Mouse (Mus musculus) neural tube, embryonic 12.5 days (tissue): ENCODE data around the gene Bclaf3. TPM values are rescaled to one million over a fixed set of nuclear protein-coding genes. Genes with fewer than 3 reads are reported as not detected.
"Not testable (repeated sequence)": the region's sequence is repeated elsewhere in the genome, so short reads cannot be mapped to it uniquely, and the experiment has no call there.

Experiments
- ATAC-seq: fragments of 200-750 bp; cut with Nextera tagmentation; 2 replicates; pipeline ENCODE4 v1.8.0; 2017; ENCODE audit warnings: low read depth, mild to moderate bottlenecking, moderate TSS enrichment, moderate library complexity; ENCODE audit not compliant: low FRiP score
- H3K27ac ChIP-seq: fragments of 300-500 bp; sonication (generic); 2 replicates; pipeline ENCODE4 v1.5.1; 2016
- H3K27me3 ChIP-seq: fragments of 300-500 bp; sonication (generic); replicated peaks from 2 replicates; pipeline ENCODE4 v1.6.1; 2016; ENCODE audit warnings: mild to moderate bottlenecking
- H3K36me3 ChIP-seq: fragments of 300-500 bp; sonication (generic); 2 replicates; pipeline ENCODE4 v1.6.1; 2016; ENCODE audit warnings: mild to moderate bottlenecking
- H3K4me1 ChIP-seq: fragments of 300-500 bp; sonication (generic); 2 replicates; pipeline ENCODE4 v1.6.1; 2016
- H3K4me2 ChIP-seq: fragments of 300-500 bp; sonication (generic); replicated peaks from 2 replicates; pipeline ENCODE4 v1.6.1; 2016; ENCODE audit warnings: mild to moderate bottlenecking
- H3K4me3 ChIP-seq: fragments of 300-500 bp; sonication (generic); 2 replicates; pipeline ENCODE4 v1.5.1; 2016
- H3K9ac ChIP-seq: fragments of 300-500 bp; sonication (generic); 2 replicates; pipeline ENCODE4 v1.6.1; 2016; ENCODE audit warnings: mild to moderate bottlenecking
- H3K9me3 ChIP-seq: fragments of 300-500 bp; sonication (generic); 2 replicates; pipeline ENCODE4 v1.6.1; 2016; ENCODE audit warnings: mild to moderate bottlenecking
- WGBS: fragments of 180-500 bp; shearing (Covaris S2); methylation state at CpG from one replicate; pipeline ENCODE4 v1.1.7; 2016; 5-methylcytosine and 5-hydroxymethylcytosine counted together
- polyA plus RNA-seq: library from polyadenylated mRNA; unstranded; fragments of >200 nt; fragmentation: Nextera tagmentation; extraction: Ambion mirVana; gene quantifications from 2 replicates; pipeline ENCODE4 v1.2.1, GENCODE M21; 2016

The Bclaf3 gene
- 28.5 and 28.7 TPM in 2 replicates for polyA plus RNA-seq

DNA sequence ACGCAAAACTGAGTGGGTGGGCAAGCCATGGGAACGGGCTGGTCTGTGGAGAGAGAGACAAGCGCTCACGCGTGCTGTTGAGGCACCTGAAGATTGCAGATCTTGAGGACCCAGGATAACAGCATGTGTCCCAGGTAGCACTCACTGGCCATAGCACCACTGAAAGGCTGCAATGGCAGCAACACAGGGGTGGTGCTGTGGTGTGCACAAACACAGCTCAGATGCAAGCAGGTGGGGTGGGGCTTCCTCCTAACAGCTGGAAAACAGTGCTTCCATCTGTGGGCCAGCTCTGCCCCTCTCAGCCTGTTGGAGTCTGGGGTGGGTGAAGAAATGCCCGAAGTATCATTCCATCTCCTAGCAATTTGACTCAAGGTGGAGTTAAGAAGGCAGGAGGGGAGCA lies at the start of gene Bclaf3:
Bclaf3 (plus strand) TSS at position 301 of the 400 bp plus-strand sequence.
- Histone ChIP-seq H3K27me3 (no peaks in the 10 kb centered on the region), H3K4me3 (no peak within 1 kb of the TSS), H3K9me3 (no peaks in the 10 kb centered on the region), H3K4me2 (no peak within 1 kb of the TSS), H3K9ac (no peak within 1 kb of the TSS), H3K4me1 (no peaks in the 10 kb centered on the region), H3K27ac (no peak within 1 kb of the TSS), H3K36me3 (no peaks in the 10 kb centered on the region)
- WGBS, result 87% methylated on average over 6 of the region's 6 CpGs
- no peak for ATAC-seq

DNA sequence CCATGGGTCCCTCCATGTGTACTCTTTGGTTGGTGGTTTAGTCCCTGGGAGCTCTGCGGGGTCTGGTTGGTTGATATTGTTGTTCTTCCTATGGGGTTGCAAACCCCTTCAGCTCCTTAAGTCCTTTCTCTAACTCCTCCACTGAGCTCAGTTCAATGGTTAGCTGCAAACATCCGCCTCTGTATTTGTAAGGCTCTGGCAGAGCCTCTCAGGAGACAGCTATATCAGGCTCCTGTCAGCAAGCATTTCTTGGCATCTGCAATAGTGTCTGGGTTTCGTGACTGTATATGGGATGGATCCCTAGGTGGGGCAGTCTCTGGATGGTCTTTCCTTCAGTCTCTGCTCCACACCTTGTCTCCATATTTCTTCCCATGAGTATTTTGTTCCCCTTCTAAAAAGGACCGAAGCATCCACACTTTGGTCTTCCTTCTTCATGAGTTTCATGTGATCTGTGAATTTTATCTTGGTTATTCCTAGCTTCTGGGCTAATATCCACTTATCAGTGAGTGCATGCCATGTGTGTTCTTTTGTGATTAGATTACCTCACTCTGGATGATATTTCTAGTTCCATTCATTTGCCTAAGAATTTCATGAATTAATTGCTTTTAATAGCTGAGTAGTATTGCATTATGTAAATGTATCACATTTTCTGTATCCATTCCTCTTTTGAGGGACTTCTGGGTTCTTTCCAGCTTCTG lies 48.1 kb upstream of the Bclaf3 start:
- ATAC-seq, H3K27ac ChIP-seq, H3K9ac ChIP-seq, H3K4me2 ChIP-seq, H3K36me3 ChIP-seq, H3K4me1 ChIP-seq, H3K27me3 ChIP-seq, H3K9me3 ChIP-seq, H3K4me3 ChIP-seq: not testable (repeated sequence)
- WGBS, result 86% methylated on average over 4 of the region's 4 CpGs

DNA sequence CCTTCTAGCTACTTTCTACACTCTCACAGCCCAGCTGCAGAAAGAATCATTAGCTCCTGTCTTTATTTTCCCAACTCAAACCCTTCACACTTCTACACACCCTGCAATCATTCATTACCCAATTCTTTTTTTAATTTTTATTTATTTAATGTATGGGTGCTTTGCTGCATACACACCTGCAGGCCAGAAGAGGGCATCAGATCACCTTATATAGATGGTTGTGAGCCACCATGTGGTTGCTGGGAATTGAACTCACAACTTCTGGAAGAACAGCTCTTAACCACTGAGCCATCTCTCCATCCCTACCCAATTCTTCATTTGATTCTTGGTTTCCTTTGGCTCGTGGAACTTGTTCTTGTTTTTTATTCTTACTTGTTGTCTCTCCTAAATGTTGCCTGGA lies 42.2 kb upstream of the Bclaf3 start:
- no peak overlapping the region for H3K27ac ChIP-seq
- ATAC-seq, result no peak
- H3K36me3 ChIP-seq, result no peaks in the 10 kb centered on the region
- whole genome bisulfite sequencing, result 86% methylated on average over 1 of the region's 1 CpGs
- H3K4me3 ChIP-seq, result no peak overlapping the region
- H3K27me3 ChIP-seq, result no peaks in the 10 kb centered on the region
- no peak overlapping the region for H3K4me2 ChIP-seq
- H3K4me1 ChIP-seq, result no peaks in the 10 kb centered on the region
- no peaks in the 10 kb centered on the region for H3K9me3 ChIP-seq
- H3K9ac ChIP-seq, result no peak overlapping the region

DNA sequence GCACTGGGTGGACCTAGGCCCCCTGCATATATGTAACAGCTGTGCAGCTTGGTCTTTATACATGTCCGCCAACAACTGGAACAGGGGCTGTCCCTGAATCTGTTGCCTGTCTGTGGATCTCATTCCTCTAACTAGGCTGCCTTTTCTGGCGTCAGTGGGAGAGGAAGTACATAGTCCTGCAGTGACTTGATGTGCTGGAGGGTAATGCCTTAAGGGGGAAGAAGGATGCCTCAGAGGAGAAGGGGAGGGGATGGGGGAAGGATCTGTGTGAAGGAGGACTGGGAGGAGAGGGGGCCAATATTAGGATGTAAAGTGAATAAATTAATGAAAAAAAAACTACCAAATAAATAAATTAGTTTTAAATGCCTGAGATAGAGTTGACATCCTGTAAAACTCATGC lies 23.3 kb upstream of the Bclaf3 start:
- ATAC-seq, result no peak
- Histone ChIP-seq H3K36me3 (no peaks in the 10 kb centered on the region), H3K4me2 (no peak overlapping the region), H3K4me1 (no peaks in the 10 kb centered on the region), H3K27me3 (no peaks in the 10 kb centered on the region), H3K4me3 (no peak overlapping the region), H3K9ac (no peak overlapping the region), H3K27ac (no peak overlapping the region), H3K9me3 (no peaks in the 10 kb centered on the region)
- 61% methylated on average over 2 of the region's 2 CpGs for WGBS

DNA sequence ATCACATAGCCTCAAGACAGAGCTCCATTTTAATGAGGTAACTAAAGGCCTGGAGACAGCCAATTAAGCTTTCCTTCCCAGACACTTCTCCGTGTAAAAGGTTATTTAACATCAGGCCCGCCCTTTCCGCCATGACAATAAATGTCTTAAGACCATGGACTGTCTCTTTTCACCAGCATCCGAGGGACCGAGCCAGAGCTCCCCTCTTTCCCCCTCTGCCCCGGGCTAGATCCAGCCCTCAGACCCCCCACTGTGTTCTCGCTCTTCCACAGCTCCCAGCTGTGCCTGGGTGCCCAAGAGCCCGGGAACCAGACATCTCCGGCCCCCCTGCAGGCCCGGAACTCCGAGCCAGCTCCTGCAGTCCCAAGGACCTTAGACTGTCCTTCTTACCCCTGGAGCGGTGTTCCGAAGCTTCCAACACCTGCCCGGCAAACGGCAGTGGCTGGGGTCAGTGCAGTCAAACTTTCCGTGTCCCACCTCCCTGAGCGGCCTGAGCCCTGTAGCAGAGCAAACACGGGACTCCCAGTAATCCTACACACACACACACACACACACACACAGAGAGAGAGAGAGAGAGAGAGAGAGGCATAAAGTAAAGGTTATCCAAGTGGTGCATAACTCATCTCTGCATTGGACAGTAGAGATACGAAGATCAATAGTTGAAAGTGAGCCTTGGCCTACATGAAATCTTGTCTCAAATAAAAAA lies 18.0 kb upstream of the Bclaf3 start:
- Histone ChIP-seq H3K27me3 (no peaks in the 10 kb centered on the region), H3K4me2 (no peak overlapping the region), H3K9me3 (no peaks in the 10 kb centered on the region), H3K4me1 (no peaks in the 10 kb centered on the region), H3K4me3 (no peak overlapping the region), H3K27ac (no peak overlapping the region), H3K36me3 (no peaks in the 10 kb centered on the region), H3K9ac (no peak overlapping the region)
- no peak for ATAC-seq
- 59% methylated on average over 19 of the region's 19 CpGs for WGBS

DNA sequence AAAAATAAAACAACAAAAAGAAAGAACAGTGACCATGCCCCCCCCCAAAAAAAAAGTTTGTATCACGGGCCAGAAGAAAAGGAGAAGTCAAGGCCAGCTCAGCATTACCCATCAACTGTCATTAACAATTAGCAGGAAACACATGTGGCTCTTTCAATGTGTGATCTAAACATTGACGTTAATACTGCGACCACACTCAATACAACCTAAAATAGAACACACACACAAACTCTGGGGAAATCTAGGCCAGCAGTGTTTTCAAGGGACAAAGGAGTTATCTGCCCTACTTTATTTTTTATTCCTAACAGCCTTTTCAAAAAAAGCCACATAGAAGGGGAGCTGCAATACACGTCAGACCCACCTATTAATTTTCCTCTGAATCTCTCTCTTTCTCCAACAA lies 17.4 kb upstream of the Bclaf3 start:
- Histone ChIP-seq H3K4me2 (no peak overlapping the region), H3K27me3 (no peaks in the 10 kb centered on the region), H3K36me3 (no peaks in the 10 kb centered on the region), H3K9ac (no peak overlapping the region), H3K4me1 (no peaks in the 10 kb centered on the region), H3K9me3 (no peaks in the 10 kb centered on the region), H3K4me3 (no peak overlapping the region), H3K27ac (no peak overlapping the region)
- WGBS, result 84% methylated on average over 4 of the region's 4 CpGs
- ATAC-seq, result no peak

DNA sequence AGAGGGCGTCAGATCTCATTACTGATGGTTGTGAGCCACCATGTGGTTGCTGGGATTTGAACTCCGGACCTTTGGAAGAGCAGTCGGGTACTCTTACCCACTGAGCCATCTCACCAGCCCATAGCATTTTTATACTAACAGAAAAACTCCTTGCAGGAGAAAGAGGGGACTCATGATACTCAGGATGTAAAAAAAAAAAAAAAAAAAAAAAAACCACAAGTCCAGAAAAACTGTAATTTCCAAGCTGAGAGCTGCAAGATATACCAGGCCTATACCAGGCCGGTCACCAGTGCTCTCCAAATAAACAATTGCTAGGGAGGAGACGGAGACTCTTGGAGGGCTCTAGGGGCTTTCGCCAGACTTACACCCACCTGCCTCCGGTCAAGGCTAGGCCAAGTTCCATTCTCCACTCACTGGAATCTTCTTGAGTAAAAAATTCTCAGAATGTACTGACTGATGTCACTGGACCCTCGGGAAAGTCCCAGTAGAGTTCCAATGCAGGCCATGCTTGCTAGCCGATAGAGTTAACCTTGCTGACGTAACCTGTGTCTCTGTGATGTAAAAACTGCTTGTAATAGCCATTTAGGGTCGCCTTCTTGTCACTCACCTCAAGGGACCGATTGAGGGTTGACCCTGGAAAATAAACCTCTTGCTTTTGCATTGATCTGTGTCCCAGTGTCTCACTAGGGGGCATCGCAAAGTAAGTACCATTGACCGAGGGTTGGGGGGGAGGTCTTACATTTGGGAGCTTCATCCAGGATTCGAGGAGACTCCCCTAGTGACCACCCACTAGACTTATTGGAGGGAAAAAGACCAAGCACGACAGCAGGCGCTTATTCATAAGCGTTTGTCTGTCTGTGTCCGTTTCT lies 16.4 kb upstream of the Bclaf3 start:
- Histone ChIP-seq H3K27ac (no peak overlapping the region), H3K4me3 (no peak overlapping the region), H3K9ac (no peak overlapping the region), H3K27me3 (no peaks in the 10 kb centered on the region), H3K9me3 (no peaks in the 10 kb centered on the region), H3K36me3 (no peaks in the 10 kb centered on the region), H3K4me1 (no peaks in the 10 kb centered on the region), H3K4me2 (no peak overlapping the region)
- ATAC-seq, result no peak
- WGBS, result 80% methylated on average over 19 of the region's 19 CpGs

DNA sequence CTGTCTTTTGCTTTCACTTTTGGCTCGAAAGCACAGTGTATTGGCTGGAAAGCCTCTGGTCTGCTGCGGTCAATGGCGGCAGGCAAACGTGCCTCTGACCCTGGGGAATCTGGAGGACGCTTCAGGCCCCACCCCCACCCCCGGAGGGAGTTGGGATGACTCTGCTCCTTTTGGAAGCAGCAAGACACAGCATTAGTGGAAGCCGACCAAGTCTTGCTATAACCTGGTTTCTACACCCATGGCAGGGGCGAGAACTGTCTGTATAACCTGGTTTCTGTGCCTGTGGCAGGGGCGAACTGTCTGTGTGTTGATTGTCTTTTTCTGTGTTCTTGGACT lies 15.8 kb upstream of the Bclaf3 start:
- Histone ChIP-seq H3K9ac (no peak overlapping the region), H3K27me3 (no peaks in the 10 kb centered on the region), H3K36me3 (no peaks in the 10 kb centered on the region), H3K27ac (no peak overlapping the region), H3K4me3 (no peak overlapping the region), H3K4me1 (no peaks in the 10 kb centered on the region), H3K9me3 (no peaks in the 10 kb centered on the region), H3K4me2 (no peak overlapping the region)
- no peak for ATAC-seq
- WGBS, result 78% methylated on average over 9 of the region's 9 CpGs

DNA sequence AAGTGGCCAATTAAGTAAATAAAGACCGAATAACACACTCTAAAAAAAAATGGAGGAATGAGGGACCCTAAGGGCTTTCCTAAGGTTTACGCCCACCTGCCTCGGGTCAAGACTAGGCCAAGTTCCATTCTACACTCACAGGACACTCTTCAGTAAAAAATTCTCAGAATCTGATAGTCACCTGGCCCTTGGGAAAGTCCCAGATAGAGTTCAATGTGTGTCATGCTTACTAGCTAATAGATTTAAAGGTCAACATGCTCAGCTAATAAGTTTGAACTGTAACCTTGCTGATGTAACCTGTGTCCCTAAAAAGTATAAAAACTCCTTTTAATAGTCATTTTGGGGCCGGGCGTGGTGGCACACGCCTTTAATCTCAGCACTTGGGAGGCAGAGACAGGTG lies 10.9 kb upstream of the Bclaf3 start:
- WGBS, result 91% methylated on average over 6 of the region's 6 CpGs

DNA sequence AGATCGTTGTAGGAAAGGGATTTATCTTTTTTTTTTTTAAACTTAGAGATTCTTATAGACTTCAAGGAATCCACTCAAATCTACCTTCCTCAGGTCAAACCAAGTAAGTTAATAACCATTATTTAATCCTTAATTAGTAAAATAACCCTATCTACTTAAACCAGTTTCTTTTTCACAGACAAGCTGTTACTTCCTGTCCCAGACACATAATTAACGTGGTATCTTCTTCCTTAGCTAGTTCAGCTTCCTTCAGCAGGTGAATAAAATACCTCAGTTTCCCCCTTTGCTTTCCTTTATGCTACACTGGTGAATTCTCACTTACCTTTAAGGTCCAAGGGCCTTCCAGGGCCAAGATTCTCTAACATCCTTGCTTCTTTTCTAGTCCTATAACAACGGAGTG lies 4.7 kb upstream of the Bclaf3 start:
- H3K9me3 ChIP-seq, result no peaks in the 10 kb centered on the region
- H3K4me3 ChIP-seq, result no peak overlapping the region
- 72% methylated on average over 3 of the region's 3 CpGs for WGBS
- H3K36me3 ChIP-seq, result no peaks in the 10 kb centered on the region
- no peak overlapping the region for H3K9ac ChIP-seq
- ATAC-seq, result no peak
- H3K27ac ChIP-seq, result no peak overlapping the region
- no peaks in the 10 kb centered on the region for H3K27me3 ChIP-seq
- H3K4me2 ChIP-seq, result no peak overlapping the region
- H3K4me1 ChIP-seq, result no peaks in the 10 kb centered on the region

More for the DNA sequence above, 10.9 kb upstream of the Bclaf3 start:
- no peaks in the 10 kb centered on the region for H3K36me3 ChIP-seq
- no peaks in the 10 kb centered on the region for H3K27me3 ChIP-seq
- no peak overlapping the region for H3K9ac ChIP-seq
- H3K9me3 ChIP-seq, result no peaks in the 10 kb centered on the region
- H3K27ac ChIP-seq, result no peak overlapping the region
- H3K4me3 ChIP-seq, result no peak overlapping the region
- H3K4me2 ChIP-seq, result no peak overlapping the region
- no peaks in the 10 kb centered on the region for H3K4me1 ChIP-seq
- ATAC-seq, result no peak

DNA sequence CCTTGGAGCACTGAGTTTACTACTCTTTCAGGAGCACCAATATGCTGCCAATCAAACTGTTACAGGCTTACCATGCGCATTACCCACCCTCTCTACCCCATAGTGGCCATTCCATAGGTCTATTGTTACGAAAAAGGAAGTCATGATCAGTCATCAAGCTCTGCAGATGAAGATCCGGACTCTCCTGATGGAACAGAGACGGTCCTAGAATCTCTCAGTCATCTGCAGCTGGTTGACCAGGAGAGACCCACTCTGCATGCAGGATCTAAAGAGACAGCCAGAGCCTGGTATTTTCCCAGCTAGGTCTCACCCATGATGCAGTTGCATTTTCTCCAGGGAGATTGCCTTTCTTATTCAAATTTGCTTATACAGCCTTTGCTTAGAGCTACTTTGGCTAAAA lies 3.8 kb upstream of the Bclaf3 start:
- H3K4me1 ChIP-seq, result no peaks in the 10 kb centered on the region
- H3K27me3 ChIP-seq, result no peaks in the 10 kb centered on the region
- no peak overlapping the region for H3K4me3 ChIP-seq
- no peak overlapping the region for H3K27ac ChIP-seq
- ATAC-seq, result no peak
- H3K9me3 ChIP-seq, result no peaks in the 10 kb centered on the region
- no peaks in the 10 kb centered on the region for H3K36me3 ChIP-seq
- 70% methylated on average over 4 of the region's 4 CpGs for WGBS
- H3K9ac ChIP-seq, result no peak overlapping the region
- no peak overlapping the region for H3K4me2 ChIP-seq

DNA sequence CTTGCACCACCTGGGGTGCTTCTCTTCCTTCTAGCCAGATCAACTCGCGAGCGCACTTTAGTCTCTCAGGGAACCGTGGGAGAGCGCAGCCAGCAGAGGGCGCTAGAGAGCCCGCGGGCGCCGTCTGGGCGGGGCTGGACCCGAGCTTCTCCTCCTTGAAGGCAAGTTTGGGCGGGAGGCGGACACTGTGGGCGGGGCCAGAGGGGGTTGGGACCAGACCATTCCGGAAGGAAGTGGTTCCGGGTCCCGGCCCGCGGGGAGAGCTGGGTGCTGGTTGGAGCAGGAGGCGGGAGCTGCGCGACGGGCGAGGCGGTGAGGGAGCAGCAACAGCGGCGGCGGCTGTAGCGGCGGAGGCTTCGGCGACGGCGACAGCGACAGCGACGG lies 5.9 kb downstream of the Bclaf3 start:
- Histone ChIP-seq H3K4me2 (peak overlapping the region; percentile 57), H3K36me3 (no peaks in the 10 kb centered on the region), H3K4me3 (peak overlapping the region; percentile 64), H3K27me3 (no peaks in the 10 kb centered on the region), H3K27ac (0 out of 2 replicates have a peak overlapping the region, but pooled peaks have one; percentile 37), H3K4me1 (no peaks in the 10 kb centered on the region), H3K9me3 (no peaks in the 10 kb centered on the region), H3K9ac (peak overlapping the region; percentile 64)
- peak; percentile 98 for ATAC-seq
- 9% methylated on average over 37 of the region's 38 CpGs for WGBS
